Mouse (Mus musculus) T-cell, adult 2 months (primary cell): ENCODE measurements around the gene 1700028P14Rik.

Experiments used
- DNase-seq: peaks from one replicate; pipeline ENCODE4 v3.0.0; 2022; ENCODE audit warnings: low spot score

1700028P14Rik gene

DNA sequence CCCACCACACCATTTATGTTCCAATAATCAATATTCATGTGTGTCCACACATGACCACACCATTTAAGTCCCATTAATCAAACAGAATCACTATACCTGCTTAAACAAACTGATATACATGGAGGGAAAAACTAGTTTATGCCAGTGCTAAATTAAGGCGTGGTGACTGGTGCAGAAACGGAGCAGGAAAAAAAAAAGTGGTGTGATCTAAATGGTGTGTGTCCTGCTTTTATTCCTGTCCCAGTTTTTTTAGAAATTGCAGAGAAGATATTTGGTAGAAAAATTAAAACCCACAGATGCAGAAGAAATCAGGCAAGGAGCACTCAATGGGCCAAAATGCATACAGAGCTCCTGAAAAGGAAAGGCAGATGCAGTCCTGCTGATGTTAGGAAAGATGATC lies 44.7 kb downstream of the 1700028P14Rik start:
- DNase-seq, result no peak

DNA sequence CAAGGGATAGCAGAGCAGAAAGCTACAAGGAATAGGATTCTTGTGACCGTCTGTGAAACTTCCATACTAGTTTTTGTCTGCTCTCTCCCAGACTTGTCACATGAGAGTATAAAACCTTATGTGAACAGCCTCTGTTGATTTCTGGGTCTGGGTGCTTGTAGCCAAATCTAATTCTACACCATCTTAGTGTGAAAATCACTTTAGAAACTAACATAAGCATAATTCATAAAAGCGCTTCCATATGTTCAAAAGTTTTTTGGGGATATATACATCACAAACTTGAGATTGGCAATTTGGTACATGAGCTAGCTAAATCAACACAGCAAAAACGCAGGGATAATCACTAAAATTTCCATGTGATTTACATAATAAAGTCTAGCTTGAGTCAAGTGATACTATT lies 57.7 kb downstream of the 1700028P14Rik start:
- no peak for DNase-seq

GRCm38 (mm10) chr19:23578606-23579355 lies 73.8 kb downstream of the 1700028P14Rik start:
- no peak for DNase-seq

DNA sequence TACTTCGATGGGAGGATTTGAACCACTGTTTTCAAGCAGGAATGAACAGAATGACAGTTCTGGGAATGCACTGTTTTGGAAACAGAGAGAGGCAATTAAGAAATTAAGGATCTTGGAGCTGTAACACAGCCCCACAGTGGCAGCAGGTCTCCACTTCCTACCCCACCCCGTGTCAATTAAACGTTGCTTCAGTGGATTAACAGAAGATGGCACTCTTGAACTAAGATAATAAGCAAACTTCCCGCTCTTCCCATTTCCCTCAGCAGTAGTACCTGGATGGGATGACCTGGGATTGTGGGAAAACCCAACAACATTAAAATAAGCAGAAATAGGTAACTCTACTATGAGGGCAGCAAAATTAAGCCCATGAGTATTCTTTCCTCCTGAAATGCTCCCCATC lies 75.9 kb downstream of the 1700028P14Rik start:
- no peak for DNase-seq

DNA sequence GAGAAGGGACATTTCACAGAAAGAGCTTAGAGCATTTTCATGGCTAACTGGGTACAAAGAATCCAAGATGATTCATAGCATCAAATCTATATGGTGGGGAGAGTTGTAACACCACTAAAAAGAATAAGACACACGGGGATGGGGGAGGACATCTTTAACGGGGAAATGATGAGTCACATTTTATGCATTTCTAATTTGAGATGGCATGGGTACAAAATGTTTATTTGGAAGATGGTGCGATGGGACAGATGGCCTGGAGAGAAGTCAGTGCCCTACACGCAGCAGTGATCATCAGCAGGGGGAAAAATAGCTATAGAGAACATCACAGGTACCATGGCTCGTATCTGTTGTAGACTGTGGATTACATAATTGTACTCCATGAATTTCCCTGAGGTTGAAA lies 88.9 kb downstream of the 1700028P14Rik start:
- DNase-seq, result no peak

- DNase-seq, result no peak
Observed at GRCm38 (mm10) chr19:23562588-23562987, 90.0 kb downstream of the 1700028P14Rik start.

GRCm38 (mm10) chr19:23562061-23562460 lies 90.6 kb downstream of the 1700028P14Rik start:
- no peak for DNase-seq

GRCm38 (mm10) chr19:23553450-23553849 lies 99.2 kb downstream of the 1700028P14Rik start:
- no peak for DNase-seq

DNA sequence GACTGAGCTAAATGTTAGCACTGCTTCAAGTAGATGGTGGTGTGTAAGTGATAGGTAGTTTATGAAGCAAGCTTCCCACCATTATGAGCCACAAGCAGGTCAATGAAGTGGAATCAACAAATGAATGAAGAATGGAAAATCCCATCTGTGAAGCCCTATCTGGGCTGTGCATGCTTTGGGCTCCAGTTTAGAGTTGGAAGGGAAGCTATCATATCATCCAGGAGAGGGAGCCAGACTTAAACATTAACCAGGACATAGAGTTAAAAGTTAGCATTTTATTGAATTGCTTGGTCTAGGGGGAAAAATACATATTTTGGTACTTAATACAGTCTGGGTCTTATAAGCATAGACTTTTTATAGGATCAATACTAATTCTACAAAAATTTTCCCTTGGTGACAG lies 107.0 kb downstream of the 1700028P14Rik start:
- DNase-seq, result no peak

GRCm38 (mm10) chr19:23543244-23544004 lies 109.2 kb downstream of the 1700028P14Rik start:
- no peak for DNase-seq

- DNase-seq, result no peak
Observed at GRCm38 (mm10) chr19:23542759-23543158, 109.9 kb downstream of the 1700028P14Rik start.

DNA sequence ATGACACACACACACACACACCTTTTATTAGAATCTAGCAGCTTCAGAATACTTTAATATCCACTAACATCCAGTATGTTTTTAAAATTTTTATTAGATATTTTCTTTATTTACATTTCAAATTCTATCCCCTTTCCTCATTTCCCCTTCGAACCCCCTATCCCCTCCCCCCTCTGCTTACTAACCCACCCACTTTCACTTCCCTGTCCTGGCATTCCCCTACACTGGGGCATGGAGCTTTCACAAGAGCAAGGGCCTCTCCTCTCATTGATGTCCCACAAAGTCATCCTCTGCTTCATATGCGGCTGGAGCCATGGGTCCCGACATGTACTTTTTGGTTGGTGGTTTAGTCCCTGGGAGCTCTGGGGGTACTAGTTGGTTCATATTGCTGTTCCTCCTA lies 116.9 kb downstream of the 1700028P14Rik start:
- DNase-seq, result no peak

- DNase-seq, result no peak
Observed at GRCm38 (mm10) chr19:23531899-23532298, 120.7 kb downstream of the 1700028P14Rik start.

DNA sequence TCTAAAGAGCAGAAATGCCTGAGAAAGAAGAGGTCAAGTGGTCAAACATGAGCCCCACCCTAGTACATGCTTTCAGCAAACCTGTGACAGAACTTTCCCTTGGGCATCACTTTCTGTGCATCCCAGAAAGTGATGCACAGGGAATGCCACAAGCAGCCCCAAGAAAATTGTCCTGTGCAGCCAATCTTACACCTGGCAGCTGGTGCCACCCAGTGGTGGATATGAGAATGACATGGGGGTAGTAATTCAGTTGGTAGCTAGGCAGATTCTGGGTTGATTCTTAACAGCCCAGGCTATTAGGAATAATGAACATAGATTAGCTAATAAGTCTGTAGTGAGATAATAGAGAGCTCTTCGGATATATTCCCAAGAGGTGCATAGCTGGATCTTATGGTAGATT lies 128.9 kb downstream of the 1700028P14Rik start:
- DNase-seq, result peak; percentile 25

- no peak for DNase-seq
Observed at GRCm38 (mm10) chr19:23521831-23522230, 130.8 kb downstream of the 1700028P14Rik start.

DNA sequence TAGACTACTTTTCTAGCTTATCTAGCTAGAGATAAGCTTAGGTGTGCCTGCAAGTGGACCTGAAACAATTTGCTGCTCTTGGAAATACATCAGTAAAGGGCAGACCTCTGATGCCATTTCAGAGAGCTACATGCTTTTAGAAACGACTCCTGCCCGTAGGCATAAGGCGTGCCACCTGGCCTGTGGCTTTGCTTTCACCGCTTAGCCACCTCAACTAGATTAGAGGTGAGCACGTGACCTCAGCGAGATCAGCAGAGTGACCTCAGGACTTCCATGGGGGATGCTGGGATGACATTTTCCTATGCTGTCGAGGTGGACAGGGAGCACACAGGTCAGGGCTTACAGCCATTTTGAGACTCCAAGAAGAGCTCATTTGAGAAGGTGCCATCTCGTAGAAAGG lies 131.5 kb downstream of the 1700028P14Rik start:
- no peak for DNase-seq

DNA sequence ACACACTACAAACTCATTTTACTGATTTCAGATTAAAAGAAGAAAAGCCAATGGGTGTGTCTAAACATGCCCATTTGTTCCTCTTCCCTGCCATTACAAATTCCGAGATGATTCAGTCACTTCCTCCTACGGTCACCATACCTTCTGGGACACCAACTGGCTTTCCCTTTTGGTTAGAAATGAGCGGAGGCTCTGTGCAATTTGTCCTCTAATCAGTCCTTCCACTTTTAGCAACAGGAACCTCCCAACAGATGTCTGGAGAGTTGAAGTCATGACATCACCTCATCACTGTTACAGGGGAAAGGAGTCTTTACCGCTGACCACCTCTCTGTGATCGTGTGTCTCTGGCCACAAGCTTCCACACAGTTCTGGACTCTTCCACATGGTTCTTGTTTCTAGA lies 132.0 kb downstream of the 1700028P14Rik start:
- no peak for DNase-seq

GRCm38 (mm10) chr19:23518477-23518876 lies 134.1 kb downstream of the 1700028P14Rik start:
- no peak for DNase-seq

DNA sequence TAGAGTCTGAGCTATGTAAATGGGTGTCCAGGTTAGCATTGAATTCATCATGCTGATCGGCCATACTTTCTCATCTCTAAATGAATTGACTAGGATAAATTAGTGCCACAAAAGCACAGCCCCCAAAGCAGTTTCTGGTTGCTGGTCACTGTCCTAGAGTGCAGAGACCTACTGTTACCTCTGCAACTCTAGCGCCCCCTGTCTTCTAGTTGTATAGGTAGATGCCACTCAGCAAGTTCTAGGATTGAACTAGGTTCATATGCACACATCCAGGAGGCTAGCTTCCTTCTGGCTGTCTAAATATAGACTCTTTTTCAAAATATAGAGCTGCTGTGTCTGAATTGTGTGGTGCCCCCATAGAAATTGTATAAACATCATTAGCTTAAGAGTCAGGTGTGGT lies 141.3 kb downstream of the 1700028P14Rik start:
- DNase-seq, result no peak
